Mouse (Mus musculus): ENCODE results near the gene Notch2. TPM values are rescaled to one million over a fixed set of nuclear protein-coding genes. Genes with fewer than 3 reads are reported as not detected.
A peak's percentile ranks its signal among the peaks of the same experiment; 100 is the strongest.

The Notch2 gene
- polyA plus RNA-seq, 1 experiment from 2014 or later: 9.0 TPM

DNA sequence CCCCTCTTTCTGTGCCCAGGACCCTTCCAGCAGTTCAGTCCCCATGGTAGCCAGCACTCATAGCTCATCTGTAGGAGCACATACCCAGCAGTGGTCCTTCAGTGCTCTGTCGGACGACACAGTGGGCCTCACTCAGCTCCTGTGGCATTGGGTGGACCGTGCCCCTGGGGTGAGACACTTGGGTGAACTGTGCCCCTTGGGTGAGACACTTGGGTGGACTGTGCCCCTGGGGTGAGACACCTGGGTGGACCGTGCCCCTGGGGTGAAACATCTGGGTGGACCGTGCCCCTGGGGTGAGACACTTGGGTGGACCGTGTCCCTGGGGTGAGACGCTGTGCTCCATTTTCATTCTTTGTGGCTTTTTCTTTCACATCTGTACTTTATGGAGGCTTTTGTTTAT is 83.7 kb downstream of the Notch2 start:
- ATAC-seq (ENCODE audit: low FRiP score): no peak
- peaks cover 9% of the 10 kb centered on the region; the same call in 1 of the 2 replicates for H3K4me1 ChIP-seq
- WGBS: 90% methylated on average over 7 of the region's 7 CpGs
- H3K36me3 ChIP-seq: no peaks in the 10 kb centered on the region
- no peak overlapping the region for H3K9ac ChIP-seq (replicated peaks)
- H3K27ac ChIP-seq (replicated peaks): no peak overlapping the region
- no peak overlapping the region for H3K4me2 ChIP-seq
- no peak overlapping the region for H3K4me3 ChIP-seq (replicated peaks)
- no peaks in the 10 kb centered on the region for H3K9me3 ChIP-seq (replicated peaks)
- no peaks in the 10 kb centered on the region for H3K27me3 ChIP-seq (replicated peaks)

DNA sequence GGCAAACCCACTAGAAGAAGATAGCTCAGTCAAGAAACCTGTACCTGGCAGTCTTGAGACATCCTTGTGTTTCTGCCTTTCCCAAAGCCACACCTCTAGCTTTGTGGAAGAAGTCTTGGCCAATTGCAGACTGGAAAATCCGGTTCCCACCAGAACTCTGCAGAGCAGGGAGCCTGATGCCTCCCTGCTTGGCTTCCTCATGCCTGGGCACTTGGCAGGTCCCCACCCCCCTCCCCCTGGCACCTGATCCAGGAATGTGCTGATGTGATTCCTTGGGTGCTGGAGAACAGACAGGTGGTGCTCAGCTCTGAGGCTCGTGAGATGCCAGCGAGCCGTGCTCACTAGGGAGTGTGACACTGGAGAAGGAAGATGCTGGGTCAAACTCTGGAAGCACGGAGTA is 85.3 kb downstream of the Notch2 start:
- Histone ChIP-seq H3K27ac (replicated peaks) (no peak overlapping the region), H3K4me1 (peaks cover 8% of the 10 kb centered on the region; the same call in 1 of the 2 replicates), H3K4me2 (no peak overlapping the region), H3K4me3 (replicated peaks) (no peak overlapping the region), H3K36me3 (peaks cover 10% of the 10 kb centered on the region), H3K9me3 (replicated peaks) (no peaks in the 10 kb centered on the region), H3K9ac (replicated peaks) (no peak overlapping the region), H3K27me3 (replicated peaks) (no peaks in the 10 kb centered on the region)
- no peak for ATAC-seq (ENCODE audit: low FRiP score)
- 90% methylated on average over 5 of the region's 5 CpGs for WGBS

DNA sequence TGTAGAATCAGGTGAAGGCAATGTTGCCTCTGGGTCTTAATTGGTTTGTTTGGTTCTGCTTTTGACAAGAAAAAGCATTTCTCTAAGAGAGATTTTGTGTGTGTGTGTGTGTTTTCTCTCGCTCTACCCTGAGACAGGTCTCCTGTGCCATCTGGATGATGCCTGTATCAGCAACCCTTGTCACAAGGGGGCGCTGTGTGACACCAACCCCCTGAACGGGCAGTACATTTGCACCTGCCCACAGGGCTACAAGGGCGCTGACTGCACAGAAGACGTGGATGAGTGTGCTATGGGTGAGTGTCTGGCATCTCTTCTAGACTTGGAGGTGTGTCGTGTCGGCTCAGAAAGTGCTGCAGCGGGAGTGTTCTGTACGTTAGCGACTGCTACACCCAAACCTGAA is 86.0 kb downstream of the Notch2 start:
- Histone ChIP-seq H3K9me3 (replicated peaks) (no peaks in the 10 kb centered on the region), H3K4me1 (peaks cover 7% of the 10 kb centered on the region; the same call in 1 of the 2 replicates), H3K27ac (replicated peaks) (no peak overlapping the region), H3K4me2 (no peak overlapping the region), H3K36me3 (peaks cover 10% of the 10 kb centered on the region), H3K4me3 (replicated peaks) (no peak overlapping the region), H3K9ac (replicated peaks) (no peak overlapping the region), H3K27me3 (replicated peaks) (no peaks in the 10 kb centered on the region)
- ATAC-seq (ENCODE audit: low FRiP score): no peak
- WGBS: 83% methylated on average over 10 of the region's 10 CpGs

DNA sequence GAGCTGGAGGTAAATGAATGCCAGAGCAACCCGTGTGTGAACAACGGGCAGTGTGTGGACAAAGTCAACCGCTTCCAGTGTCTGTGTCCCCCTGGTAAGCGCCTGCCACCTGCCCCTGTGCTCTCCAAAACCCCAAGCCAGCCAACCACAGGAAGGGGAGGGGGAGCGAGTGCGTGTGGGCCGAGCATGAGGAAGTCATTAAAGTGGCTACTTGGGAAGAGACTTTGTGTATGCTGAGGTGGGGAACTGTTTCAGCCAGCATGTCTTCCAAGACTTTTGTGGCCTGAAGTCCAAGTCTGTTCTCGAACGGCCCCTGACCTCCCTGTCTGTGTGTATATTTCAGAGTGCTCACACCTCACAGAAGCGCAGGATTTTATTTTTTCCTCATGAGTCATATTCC is 88.2 kb downstream of the Notch2 start:
- no peak overlapping the region for H3K9ac ChIP-seq (replicated peaks)
- no peaks in the 10 kb centered on the region for H3K27me3 ChIP-seq (replicated peaks)
- H3K4me3 ChIP-seq (replicated peaks): no peak overlapping the region
- no peak for ATAC-seq (ENCODE audit: low FRiP score)
- WGBS: 72% methylated on average over 10 of the region's 10 CpGs
- no peak overlapping the region for H3K4me2 ChIP-seq
- H3K9me3 ChIP-seq (replicated peaks): no peaks in the 10 kb centered on the region
- no peak overlapping the region for H3K27ac ChIP-seq (replicated peaks)
- peaks cover 10% of the 10 kb centered on the region for H3K36me3 ChIP-seq
- H3K4me1 ChIP-seq: peaks cover 26% of the 10 kb centered on the region

DNA sequence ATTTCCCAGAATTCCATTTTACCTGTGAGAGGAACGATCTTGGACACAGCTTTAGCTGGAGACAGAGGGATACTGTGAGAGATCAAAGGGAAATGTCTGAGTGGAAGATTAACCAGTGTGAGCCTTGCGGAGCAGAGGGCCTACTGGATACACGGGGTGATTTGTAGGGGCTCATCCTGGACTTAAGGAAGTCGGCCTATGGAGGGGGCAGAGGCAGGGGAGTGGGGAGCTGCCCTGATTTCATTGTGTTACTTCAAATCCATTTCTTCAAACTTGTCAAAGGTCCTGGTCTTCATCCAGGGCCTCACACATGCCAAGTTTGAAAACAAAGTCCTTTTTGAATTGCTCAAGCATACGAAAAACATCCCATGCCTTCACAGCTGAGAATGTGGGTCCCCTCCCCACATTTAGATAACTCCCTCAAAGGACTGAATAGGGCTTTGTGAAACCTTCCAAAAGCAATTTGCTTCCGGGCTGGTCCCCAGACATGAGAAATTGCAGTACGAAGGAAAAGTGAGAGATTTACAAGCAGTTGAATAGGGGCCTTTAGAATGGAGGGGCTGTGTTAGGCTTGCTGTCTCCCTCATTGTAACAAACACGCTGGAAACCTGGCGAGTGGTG is 91.6 kb downstream of the Notch2 start:
- no peaks in the 10 kb centered on the region for H3K27me3 ChIP-seq (replicated peaks)
- no peak overlapping the region for H3K4me2 ChIP-seq
- H3K27ac ChIP-seq (replicated peaks): peak overlapping the region; percentile 72
- peaks cover 13% of the 10 kb centered on the region for H3K36me3 ChIP-seq
- H3K9me3 ChIP-seq (replicated peaks): no peaks in the 10 kb centered on the region
- WGBS: 23% methylated on average over 9 of the region's 9 CpGs
- no peak overlapping the region for H3K9ac ChIP-seq (replicated peaks)
- peaks cover 35% of the 10 kb centered on the region for H3K4me1 ChIP-seq
- no peak overlapping the region for H3K4me3 ChIP-seq (replicated peaks)
- ATAC-seq (ENCODE audit: low FRiP score): peak; percentile 58

DNA sequence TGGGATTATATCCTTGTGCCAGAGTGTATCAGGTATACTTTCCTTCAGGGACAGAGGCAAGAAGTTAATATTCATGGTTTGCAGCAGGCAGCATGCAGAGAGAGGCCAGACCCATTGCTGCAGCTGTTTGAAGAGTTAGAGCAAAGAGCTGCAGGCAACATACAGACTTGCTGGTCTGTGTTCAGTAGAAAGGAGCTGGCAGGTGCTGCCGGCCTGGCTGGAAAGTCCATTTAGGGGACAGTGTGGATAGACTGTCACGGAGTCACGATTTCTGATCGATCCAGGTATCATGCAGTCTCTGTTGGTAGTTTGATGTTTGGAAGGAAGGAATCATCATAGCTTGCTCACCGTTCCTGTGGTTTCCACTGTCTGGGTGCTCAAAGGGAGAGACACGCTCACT is 92.2 kb downstream of the Notch2 start:
- no peaks in the 10 kb centered on the region for H3K27me3 ChIP-seq (replicated peaks)
- no peak overlapping the region for H3K9ac ChIP-seq (replicated peaks)
- no peaks in the 10 kb centered on the region for H3K9me3 ChIP-seq (replicated peaks)
- peaks cover 35% of the 10 kb centered on the region for H3K4me1 ChIP-seq
- 48% methylated on average over 6 of the region's 6 CpGs for WGBS
- peak overlapping the region; percentile 72 for H3K27ac ChIP-seq (replicated peaks)
- H3K4me3 ChIP-seq (replicated peaks): no peak overlapping the region
- no peak overlapping the region for H3K4me2 ChIP-seq
- H3K36me3 ChIP-seq: peaks cover 13% of the 10 kb centered on the region
- ATAC-seq (ENCODE audit: low FRiP score): no peak

DNA sequence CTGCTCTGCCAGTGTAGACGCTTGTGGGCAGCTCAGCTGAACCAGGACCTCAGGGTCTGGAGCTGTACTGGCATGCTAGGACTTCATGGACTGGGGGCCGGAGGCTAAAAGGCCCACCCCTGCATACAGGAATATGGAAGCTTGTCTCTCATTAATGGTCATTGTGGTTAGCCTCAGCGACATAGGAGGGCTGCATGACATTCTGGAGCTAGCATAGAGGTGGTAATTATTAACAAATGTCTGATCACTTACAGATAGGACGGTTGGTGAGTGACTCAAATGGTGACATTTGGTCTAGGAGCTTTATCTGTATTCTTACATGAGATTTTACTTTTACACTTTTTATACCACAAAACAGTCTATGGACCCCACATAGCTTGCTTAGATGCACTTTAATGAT is 92.8 kb downstream of the Notch2 start:
- Histone ChIP-seq H3K9ac (replicated peaks) (no peak overlapping the region), H3K4me2 (no peak overlapping the region), H3K4me3 (replicated peaks) (no peak overlapping the region), H3K36me3 (peaks cover 13% of the 10 kb centered on the region), H3K4me1 (peaks cover 35% of the 10 kb centered on the region), H3K27me3 (replicated peaks) (no peaks in the 10 kb centered on the region), H3K27ac (replicated peaks) (peak overlapping the region; percentile 72), H3K9me3 (replicated peaks) (no peaks in the 10 kb centered on the region)
- WGBS: 63% methylated on average over 4 of the region's 4 CpGs
- no peak for ATAC-seq (ENCODE audit: low FRiP score)

DNA sequence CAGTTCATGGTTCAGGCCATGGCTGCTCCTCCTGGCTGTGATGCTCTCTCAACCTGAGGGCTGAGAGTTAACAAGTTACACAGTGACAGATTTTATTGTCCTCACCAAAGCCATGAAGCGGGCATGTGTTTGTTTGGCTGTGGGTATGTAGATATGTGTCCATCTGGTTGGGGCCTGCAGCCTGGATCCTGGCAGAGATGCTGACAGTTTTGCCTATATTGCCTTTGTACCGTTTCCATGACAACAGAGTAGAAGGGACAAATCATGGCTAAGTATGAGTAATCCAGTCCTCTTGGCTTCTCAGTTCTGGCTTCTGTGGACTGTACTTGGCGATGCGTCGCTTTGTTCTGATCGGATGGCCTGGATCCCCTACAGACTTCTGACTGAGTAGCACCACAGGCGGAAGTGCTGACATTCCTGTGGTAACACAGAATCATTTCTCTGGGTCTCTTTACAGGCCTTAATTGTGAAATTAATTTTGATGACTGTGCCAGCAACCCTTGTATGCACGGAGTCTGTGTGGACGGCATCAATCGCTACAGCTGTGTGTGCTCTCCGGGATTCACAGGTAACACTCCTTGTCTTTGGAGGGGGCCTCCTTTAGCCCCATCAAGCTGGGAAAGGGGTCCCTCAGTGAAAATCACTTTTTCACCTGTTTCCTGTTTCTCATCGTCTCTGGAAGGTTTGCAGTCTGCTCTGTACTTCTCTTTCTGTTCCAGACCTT is 93.4 kb downstream of the Notch2 start:
- ATAC-seq (ENCODE audit: low FRiP score): peak; percentile 85
- Histone ChIP-seq H3K36me3 (peaks cover 16% of the 10 kb centered on the region), H3K9ac (replicated peaks) (no peak overlapping the region), H3K27me3 (replicated peaks) (no peaks in the 10 kb centered on the region), H3K4me3 (replicated peaks) (no peak overlapping the region), H3K4me1 (peaks cover 35% of the 10 kb centered on the region), H3K27ac (replicated peaks) (peak overlapping the region; percentile 72), H3K9me3 (replicated peaks) (no peaks in the 10 kb centered on the region), H3K4me2 (no peak overlapping the region)
- WGBS: 46% methylated on average over 12 of the region's 12 CpGs

DNA sequence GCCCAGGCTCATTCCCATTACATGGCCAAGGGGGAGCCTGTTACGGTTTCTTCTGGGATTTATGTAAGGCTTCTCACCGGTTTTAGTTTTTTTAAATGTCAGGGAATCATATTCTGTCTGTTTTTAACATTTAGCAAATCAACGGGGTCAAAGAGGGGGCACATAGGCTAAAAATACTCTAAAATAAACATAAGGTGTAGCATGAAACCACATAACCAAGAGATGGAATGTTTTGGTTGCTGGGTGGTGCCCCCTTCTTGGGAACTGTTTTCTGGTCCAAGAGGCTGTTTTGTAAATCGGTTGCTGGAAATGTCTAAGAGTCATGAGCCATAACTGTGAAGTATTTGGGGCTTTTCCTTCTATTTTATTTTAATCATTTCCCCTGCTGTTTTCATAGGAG is 95.1 kb downstream of the Notch2 start:
- H3K4me1 ChIP-seq: peaks cover 35% of the 10 kb centered on the region
- no peaks in the 10 kb centered on the region for H3K9me3 ChIP-seq (replicated peaks)
- no peak overlapping the region for H3K9ac ChIP-seq (replicated peaks)
- H3K27me3 ChIP-seq (replicated peaks): no peaks in the 10 kb centered on the region
- H3K36me3 ChIP-seq: peaks cover 6% of the 10 kb centered on the region; the same call in 1 of the 2 replicates
- H3K4me2 ChIP-seq: no peak overlapping the region
- no peak overlapping the region for H3K4me3 ChIP-seq (replicated peaks)
- WGBS: 88% methylated on average over 4 of the region's 4 CpGs
- ATAC-seq (ENCODE audit: low FRiP score): no peak
- no peak overlapping the region for H3K27ac ChIP-seq (replicated peaks)

DNA sequence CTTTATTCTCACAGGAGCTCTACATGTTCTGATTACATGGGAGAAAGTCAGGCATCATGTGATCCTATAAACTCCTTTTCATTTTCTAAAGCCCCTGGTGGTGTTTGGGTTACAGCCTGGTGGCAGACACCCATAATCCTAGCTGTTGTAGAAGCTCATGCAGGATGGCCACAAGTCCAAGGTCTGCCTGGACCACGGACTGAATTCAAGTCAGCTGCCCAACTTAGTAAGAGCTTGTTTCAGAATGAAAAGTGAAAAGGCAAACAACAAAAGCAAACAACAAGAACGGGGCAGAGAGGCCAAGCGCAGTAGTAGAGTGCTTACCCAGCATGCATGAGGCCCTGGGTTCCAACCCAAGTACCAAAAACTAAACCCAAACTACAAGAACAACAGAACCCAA is 95.5 kb downstream of the Notch2 start:
- Histone ChIP-seq H3K4me2 (no peak overlapping the region), H3K27me3 (replicated peaks) (no peaks in the 10 kb centered on the region), H3K9me3 (replicated peaks) (no peaks in the 10 kb centered on the region), H3K36me3 (peaks cover 6% of the 10 kb centered on the region; the same call in 1 of the 2 replicates), H3K4me1 (peaks cover 34% of the 10 kb centered on the region), H3K27ac (replicated peaks) (no peak overlapping the region), H3K4me3 (replicated peaks) (no peak overlapping the region), H3K9ac (replicated peaks) (no peak overlapping the region)
- ATAC-seq (ENCODE audit: low FRiP score): no peak
- 92% methylated on average over 3 of the region's 3 CpGs for WGBS

DNA sequence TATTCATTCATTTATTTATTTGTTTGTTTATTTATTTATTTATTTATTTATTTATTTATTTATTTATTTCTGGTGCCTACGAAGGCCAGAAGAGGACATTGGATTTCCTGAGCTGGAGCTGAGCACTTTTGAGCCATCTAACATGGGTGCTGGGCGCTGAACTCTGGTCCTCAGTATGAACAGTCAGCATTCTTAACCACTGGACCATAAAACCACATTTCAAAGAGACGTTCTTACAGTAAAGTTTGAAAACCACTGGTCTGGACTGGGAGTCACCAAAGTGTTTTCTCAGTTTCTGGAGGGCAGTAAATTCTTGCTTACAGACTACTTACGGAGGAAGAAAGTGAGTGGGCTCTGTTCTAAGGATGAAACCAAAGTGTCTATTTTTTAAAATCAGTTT is 97.3 kb downstream of the Notch2 start:
- no peak for ATAC-seq (ENCODE audit: low FRiP score)
- Histone ChIP-seq H3K4me2 (no peak overlapping the region), H3K4me1 (peaks cover 17% of the 10 kb centered on the region), H3K27me3 (replicated peaks) (no peaks in the 10 kb centered on the region), H3K9ac (replicated peaks) (no peak overlapping the region), H3K27ac (replicated peaks) (no peak overlapping the region), H3K9me3 (replicated peaks) (no peaks in the 10 kb centered on the region), H3K36me3 (peaks cover 6% of the 10 kb centered on the region; the same call in 1 of the 2 replicates), H3K4me3 (replicated peaks) (no peak overlapping the region)
- 78% methylated on average over 4 of the region's 4 CpGs for WGBS

DNA sequence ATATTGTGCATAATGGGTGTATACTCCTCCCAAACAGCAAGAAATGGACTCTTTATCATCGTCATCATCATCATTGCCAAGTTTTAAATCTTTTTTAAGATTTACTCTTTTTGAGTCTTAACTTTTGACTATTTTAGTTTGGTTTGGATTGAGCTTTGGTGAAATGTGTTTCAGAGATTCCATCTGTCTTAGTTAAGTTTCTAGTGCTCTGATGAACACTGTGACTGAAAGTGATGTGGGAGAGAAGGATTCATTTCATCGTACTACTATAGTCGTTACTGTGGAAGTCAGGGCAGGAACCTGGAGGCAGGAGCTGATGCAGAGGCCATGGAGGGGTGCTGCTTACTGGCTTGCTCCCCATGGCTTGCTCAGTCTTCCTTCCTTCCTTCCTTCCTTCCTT is 104.9 kb downstream of the Notch2 start:
- H3K27me3 ChIP-seq (replicated peaks): no peaks in the 10 kb centered on the region
- H3K4me3 ChIP-seq (replicated peaks): no peak overlapping the region
- H3K27ac ChIP-seq (replicated peaks): no peak overlapping the region
- no peak overlapping the region for H3K4me2 ChIP-seq
- peaks cover 20% of the 10 kb centered on the region for H3K36me3 ChIP-seq
- no peak overlapping the region for H3K9ac ChIP-seq (replicated peaks)
- H3K4me1 ChIP-seq: no peaks in the 10 kb centered on the region
- ATAC-seq (ENCODE audit: low FRiP score): no peak
- no peaks in the 10 kb centered on the region for H3K9me3 ChIP-seq (replicated peaks)
- WGBS: 97% methylated on average over 3 of the region's 3 CpGs

Measured in neural tube, embryonic 15.5 days (tissue).